Mouse (Mus musculus) small intestine, adult 2 months (tissue): Measurements from ENCODE around the gene Gm4737. TPM values are rescaled to one million over a fixed set of nuclear protein-coding genes. Genes with fewer than 3 reads are reported as not detected.

Experiments
- H3K27ac ChIP-seq: fragments of 200-500 bp; 2 replicates; pipeline ENCODE4 v1.5.1; 2012; ENCODE audit warnings: low read depth, low read length, control low read depth, inconsistent platforms; ENCODE audit not compliant: insufficient read depth
- H3K27me3 ChIP-seq: fragments of 200-500 bp; 2 replicates; pipeline ENCODE4 v1.6.1; 2012; ENCODE audit warnings: mild to moderate bottlenecking, moderate library complexity, low read length, inconsistent platforms; ENCODE audit not compliant: control insufficient read depth, insufficient read depth
- H3K36me3 ChIP-seq: fragments of 200-500 bp; 2 replicates; pipeline ENCODE4 v1.6.1; 2012; ENCODE audit warnings: mild to moderate bottlenecking, low read length, control low read depth, inconsistent platforms; ENCODE audit not compliant: control insufficient read depth, insufficient read depth
- H3K4me1 ChIP-seq: fragments of 200-500 bp; 2 replicates; pipeline ENCODE4 v1.6.1; 2012; ENCODE audit warnings: low read length, inconsistent platforms, mixed read lengths; ENCODE audit not compliant: control insufficient read depth, insufficient read depth, insufficient read length
- H3K4me3 ChIP-seq: fragments of 200-500 bp; 2 replicates; pipeline ENCODE4 v1.5.1; 2012; ENCODE audit warnings: low read depth, mild to moderate bottlenecking, control low read depth, inconsistent platforms, low read length, moderate library complexity
- CTCF ChIP-seq: fragments of 200-500 bp; IDR thresholded peaks from 2 replicates; pipeline ENCODE4 v1.5.1; 2012; ENCODE audit warnings: low read depth, mild to moderate bottlenecking, control low read depth, inconsistent platforms, low read length, moderate library complexity, mixed read lengths; ENCODE audit not compliant: insufficient replicate concordance, insufficient read length; ENCODE audit errors: extremely low read depth
- POLR2A ChIP-seq: fragments of 200-500 bp; IDR thresholded peaks from 2 replicates; pipeline ENCODE4 v1.6.1; 2012; ENCODE audit warnings: low read depth, mild to moderate bottlenecking, control low read depth, inconsistent platforms, low read length, moderate library complexity
- WGBS: fragments of 180-500 bp; shearing (Covaris S2); methylation state at CpG from one replicate; pipeline ENCODE4 v1.1.7; 2018; 5-methylcytosine and 5-hydroxymethylcytosine counted together
- polyA plus RNA-seq: library from polyadenylated mRNA; depleted of rRNA; stranded (reverse); fragments of >200 nt; gene quantifications from 2 replicates; pipeline ENCODE4 v1.2.3, GENCODE M21; 2012

Gene Gm4737
- polyA plus RNA-seq, 1 experiment, result 26.2 TPM

DNA sequence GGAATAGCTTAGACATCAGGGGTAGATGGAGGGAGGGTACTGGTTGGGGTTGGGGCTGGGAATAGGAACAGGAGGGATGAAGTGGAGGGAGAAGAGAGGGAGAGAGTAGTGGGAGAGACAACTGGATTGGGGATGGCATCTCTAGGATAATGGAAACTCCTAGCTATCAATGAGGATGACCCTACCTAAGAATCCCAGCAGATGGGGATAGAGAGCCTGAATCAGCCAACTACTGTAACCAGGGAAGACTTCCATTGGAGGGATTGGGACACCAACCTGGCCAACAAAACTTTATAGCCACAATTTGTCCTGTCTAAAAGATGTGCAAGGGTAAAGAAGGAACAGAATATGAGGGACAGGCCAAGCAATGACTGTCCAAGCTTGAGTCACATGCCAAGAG, 3.7 kb downstream of the Gm4737 start:
- Histone ChIP-seq H3K27ac (no peak overlapping the region), H3K36me3 (no peaks in the 10 kb centered on the region), H3K27me3 (no peaks in the 10 kb centered on the region), H3K4me1 (no peaks in the 10 kb centered on the region), H3K4me3 (no peak overlapping the region)
- TF ChIP-seq POLR2A (no peak), CTCF (no peak)

DNA sequence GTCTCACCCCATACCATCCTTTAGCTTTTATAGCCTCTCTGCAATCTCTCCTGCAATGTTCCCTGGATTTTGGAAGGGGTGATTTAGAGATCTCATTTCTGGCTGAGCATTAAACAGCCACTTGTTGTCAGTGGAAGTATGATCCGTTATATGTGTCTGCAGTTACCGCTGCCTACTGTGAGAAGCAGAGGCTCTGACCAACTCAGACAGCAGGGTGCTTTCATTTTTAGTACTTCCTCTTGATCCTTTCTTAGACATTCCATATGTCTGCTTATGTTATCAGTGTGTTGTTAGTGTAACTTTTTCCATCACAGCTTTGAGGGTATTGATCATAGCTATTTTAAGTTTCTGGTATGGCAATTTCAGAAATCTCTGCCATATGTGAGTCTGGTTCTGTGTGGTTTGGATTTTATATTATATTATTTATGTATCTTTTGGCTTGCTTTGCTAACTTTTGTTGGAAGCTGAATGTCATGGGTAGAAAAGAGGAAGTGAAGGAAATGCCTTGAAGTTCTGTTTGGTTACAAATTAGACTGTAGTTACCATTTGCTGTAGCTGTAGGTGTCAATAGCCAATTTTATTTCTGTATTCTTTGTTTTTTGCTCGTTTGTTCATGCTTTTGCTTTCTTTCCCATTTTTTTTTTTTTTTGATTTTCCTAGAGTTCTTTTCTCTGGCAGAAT, 6.1 kb downstream of the Gm4737 start:
- H3K36me3 ChIP-seq, result no peaks in the 10 kb centered on the region
- 51% methylated on average over 3 of the region's 3 CpGs for WGBS
- H3K4me1 ChIP-seq, result no peaks in the 10 kb centered on the region
- TF ChIP-seq CTCF (no peak), POLR2A (no peak)
- no peak overlapping the region for H3K4me3 ChIP-seq
- H3K27ac ChIP-seq, result no peak overlapping the region
- no peaks in the 10 kb centered on the region for H3K27me3 ChIP-seq

DNA sequence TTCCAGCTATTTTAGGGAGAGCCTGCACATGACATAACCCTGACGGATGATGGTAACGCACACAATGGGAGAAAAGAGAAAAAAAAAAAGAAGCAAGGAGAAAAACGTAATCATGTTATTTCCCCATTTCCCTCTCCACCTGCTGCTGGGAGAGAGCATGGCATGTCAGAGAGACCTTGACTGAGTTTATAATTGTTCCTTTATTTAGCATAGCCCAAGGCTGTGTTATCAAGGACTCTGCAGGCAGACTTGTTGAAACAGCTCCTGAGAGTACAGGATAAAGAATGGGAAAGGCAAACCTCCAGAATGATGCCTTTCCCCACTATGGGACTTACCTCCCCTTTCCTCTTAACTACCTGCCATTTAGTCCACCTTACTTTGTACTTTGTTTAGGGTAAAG, 7.9 kb downstream of the Gm4737 start:
- Histone ChIP-seq H3K4me3 (no peak overlapping the region), H3K27ac (no peak overlapping the region), H3K36me3 (no peaks in the 10 kb centered on the region), H3K27me3 (no peaks in the 10 kb centered on the region), H3K4me1 (no peaks in the 10 kb centered on the region)
- 69% methylated on average over 3 of the region's 3 CpGs for WGBS
- TF ChIP-seq POLR2A, result no peak
- TF ChIP-seq CTCF, result no peak

DNA sequence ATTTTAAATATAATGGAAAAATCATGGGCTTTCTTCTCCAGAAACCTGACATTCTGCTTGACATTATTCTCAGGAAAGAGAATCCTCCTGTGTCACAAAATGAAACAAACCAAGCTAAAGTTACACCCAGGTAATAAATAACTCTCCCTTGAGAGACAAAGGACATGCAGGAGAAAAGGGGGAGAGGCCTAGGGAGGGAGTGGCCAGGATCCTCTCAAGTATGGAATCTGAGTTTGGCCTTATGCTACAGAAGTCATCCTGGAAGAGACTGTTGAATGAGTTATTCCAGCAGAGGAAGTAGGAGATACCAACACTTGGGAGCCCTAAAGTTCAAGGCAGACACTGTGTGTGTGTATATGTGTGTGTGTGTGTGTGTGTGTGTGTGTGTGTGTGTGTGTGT, 32.6 kb downstream of the Gm4737 start:
- TF ChIP-seq CTCF (no peak), POLR2A (no peak)
- no peaks in the 10 kb centered on the region for H3K27me3 ChIP-seq
- H3K4me3 ChIP-seq, result no peak overlapping the region

DNA sequence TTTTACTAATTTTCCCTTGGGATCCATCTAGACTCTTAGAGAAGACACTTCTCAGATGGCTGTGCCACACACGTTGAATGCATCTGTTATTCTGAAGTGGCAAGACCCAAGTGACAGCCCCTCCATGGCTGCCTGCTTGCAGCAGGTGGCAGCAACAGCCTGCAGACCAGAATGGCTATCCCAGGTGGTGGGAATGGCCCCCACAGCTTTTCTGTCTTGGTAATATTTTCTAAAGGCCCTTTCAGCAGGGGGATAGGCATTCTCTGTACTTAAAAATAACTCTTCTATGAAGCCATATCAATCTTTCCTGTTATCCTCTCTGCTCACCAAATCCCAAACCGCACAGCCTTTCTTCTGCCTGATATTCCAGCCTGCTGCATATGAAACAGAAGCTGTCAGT, 33.5 kb downstream of the Gm4737 start:
- Histone ChIP-seq H3K4me1 (peaks cover 4% of the 10 kb centered on the region; the same call in 1 of the 2 replicates), H3K27ac (no peak overlapping the region), H3K4me3 (no peak overlapping the region), H3K27me3 (no peaks in the 10 kb centered on the region), H3K36me3 (no peaks in the 10 kb centered on the region)
- WGBS, result 42% methylated on average over 2 of the region's 2 CpGs
- peak; percentile 32; the same call in 1 of the 2 replicates for TF ChIP-seq CTCF
- no peak for TF ChIP-seq POLR2A

More for the DNA sequence above, 32.6 kb downstream of the Gm4737 start:
- Histone ChIP-seq H3K27ac (no peak overlapping the region), H3K4me1 (peaks cover 4% of the 10 kb centered on the region; the same call in 1 of the 2 replicates), H3K36me3 (no peaks in the 10 kb centered on the region)

DNA sequence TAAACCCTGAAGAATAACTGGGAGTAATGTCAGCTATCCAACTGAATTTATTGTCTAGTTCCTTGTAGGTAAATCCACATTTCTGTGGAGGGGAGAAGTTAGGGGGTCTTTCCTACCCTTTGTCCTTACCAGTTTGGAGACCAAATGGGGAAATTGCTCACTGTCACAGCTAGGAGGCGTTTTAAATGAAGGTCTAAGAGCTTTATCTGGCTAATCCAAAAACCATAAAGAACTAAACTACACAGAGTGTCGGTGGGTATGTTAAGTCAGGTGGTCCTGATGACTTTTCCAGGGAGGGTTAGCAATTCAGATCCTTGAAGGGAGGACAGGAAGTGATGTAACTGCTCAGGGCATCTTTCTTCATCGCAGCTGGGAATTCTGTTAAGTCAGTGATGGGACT, 34.3 kb downstream of the Gm4737 start:
- Histone ChIP-seq H3K27ac (no peak overlapping the region), H3K4me1 (peaks cover 4% of the 10 kb centered on the region; the same call in 1 of the 2 replicates), H3K36me3 (no peaks in the 10 kb centered on the region), H3K4me3 (no peak overlapping the region), H3K27me3 (no peaks in the 10 kb centered on the region)
- WGBS, result 46% methylated on average over 3 of the region's 3 CpGs
- TF ChIP-seq CTCF (no peak), POLR2A (no peak)

DNA sequence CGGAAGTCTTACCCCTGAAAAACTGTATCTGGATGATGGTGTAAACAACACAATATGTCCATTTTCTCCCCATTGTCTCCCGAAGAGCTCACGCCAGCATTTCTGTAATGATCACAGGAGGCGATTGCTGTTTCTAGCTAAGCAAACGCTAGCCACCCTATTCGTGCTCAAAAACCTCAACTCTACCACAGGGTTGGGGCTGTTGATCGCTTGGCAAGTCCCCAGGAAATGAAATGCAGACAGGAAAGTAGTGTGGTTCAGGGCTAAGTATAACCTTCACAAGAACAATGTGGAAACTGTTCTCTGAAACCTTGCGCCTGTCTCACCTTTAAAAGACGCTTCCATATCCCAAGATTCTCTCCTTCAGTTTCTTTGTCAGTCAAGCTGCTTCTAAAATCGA, 34.9 kb downstream of the Gm4737 start, which contains the start of gene Cd96:
Cd96 (minus strand) TSS at position 232 of the 400 bp plus-strand sequence.
- Histone ChIP-seq H3K27me3 (no peaks in the 10 kb centered on the region), H3K4me3 (peak within 1 kb of the TSS; percentile 21; the same call in 1 of the 2 replicates), H3K27ac (peak within 1 kb of the TSS; percentile 75), H3K36me3 (no peaks in the 10 kb centered on the region), H3K4me1 (peaks cover 4% of the 10 kb centered on the region; the same call in 1 of the 2 replicates)
- 64% methylated on average over 10 of the region's 10 CpGs for WGBS
- TF ChIP-seq CTCF, result no peak
- TF ChIP-seq POLR2A, result no peak
